Mouse (Mus musculus): ENCODE data around the gene Clip4. TPM values are rescaled to one million over a fixed set of nuclear protein-coding genes. Genes with fewer than 3 reads are reported as not detected.

Gene Clip4
- polyA plus RNA-seq, 1 experiment from 2014 or later = 6.7 TPM

DNA sequence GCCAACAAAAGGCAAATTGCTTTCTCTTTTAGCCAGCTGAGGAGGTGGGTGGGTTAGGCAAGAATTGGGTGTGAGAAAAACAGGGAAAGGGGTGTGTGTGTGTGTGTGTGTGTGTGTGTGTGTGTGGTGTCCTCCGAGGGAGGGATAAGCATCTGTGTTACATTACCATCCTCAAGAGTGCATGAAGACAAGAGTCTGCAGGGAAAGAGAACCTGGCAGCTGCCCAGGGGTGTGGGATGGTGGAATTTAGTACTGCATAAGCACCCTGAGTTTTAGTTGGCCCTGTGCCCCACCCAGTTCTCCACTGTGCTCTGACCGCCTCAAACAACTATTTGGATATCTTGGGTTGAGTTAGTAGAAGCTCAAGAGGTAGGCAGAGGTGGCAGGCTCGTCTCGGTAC, 12.7 kb downstream of the Clip4 start:
- Histone ChIP-seq H3K4me3 (ENCODE audit: low read length) (no peak overlapping the region), H3K9me3 (ENCODE audit: control insufficient read depth, low read length) (peaks cover 10% of the 10 kb centered on the region; the same call in 1 of the 2 replicates), H3K4me2 (replicated peaks; ENCODE audit: low read depth, low read length) (no peak overlapping the region), H3K4me1 (ENCODE audit: control insufficient read depth, insufficient read depth, low read length) (no peaks in the 10 kb centered on the region), H3K27me3 (ENCODE audit: control insufficient read depth, insufficient read depth, low read length) (peaks cover 11% of the 10 kb centered on the region; the same call in 1 of the 2 replicates), H3K9ac (ENCODE audit: low read depth, low read length) (no peak overlapping the region), H3K27ac (ENCODE audit: low read depth, low read length) (no peak overlapping the region), H3K36me3 (ENCODE audit: control insufficient read depth, insufficient read depth, low read length) (no peaks in the 10 kb centered on the region)
- ATAC-seq (ENCODE audit: low FRiP score, low TSS enrichment) = no peak
- 69% methylated on average over 4 of the region's 4 CpGs for WGBS

GRCm38 (mm10) chr17:71782242-71782698, 14.0 kb downstream of the Clip4 start:
- Histone ChIP-seq H3K4me3 (ENCODE audit: low read length) (peak overlapping the region; percentile 72), H3K9me3 (ENCODE audit: control insufficient read depth, low read length) (peaks cover 10% of the 10 kb centered on the region; the same call in 1 of the 2 replicates), H3K27me3 (ENCODE audit: control insufficient read depth, insufficient read depth, low read length) (peaks cover 11% of the 10 kb centered on the region; the same call in 1 of the 2 replicates), H3K4me2 (replicated peaks; ENCODE audit: low read depth, low read length) (peak overlapping the region; percentile 91), H3K9ac (ENCODE audit: low read depth, low read length) (peak overlapping the region; percentile 79), H3K36me3 (ENCODE audit: control insufficient read depth, insufficient read depth, low read length) (no peaks in the 10 kb centered on the region), H3K4me1 (ENCODE audit: control insufficient read depth, insufficient read depth, low read length) (no peaks in the 10 kb centered on the region), H3K27ac (ENCODE audit: low read depth, low read length) (no peak overlapping the region)
- peak; percentile 92 for ATAC-seq (ENCODE audit: low FRiP score, low TSS enrichment)
- 1% methylated on average over 15 of the region's 29 CpGs for WGBS

DNA sequence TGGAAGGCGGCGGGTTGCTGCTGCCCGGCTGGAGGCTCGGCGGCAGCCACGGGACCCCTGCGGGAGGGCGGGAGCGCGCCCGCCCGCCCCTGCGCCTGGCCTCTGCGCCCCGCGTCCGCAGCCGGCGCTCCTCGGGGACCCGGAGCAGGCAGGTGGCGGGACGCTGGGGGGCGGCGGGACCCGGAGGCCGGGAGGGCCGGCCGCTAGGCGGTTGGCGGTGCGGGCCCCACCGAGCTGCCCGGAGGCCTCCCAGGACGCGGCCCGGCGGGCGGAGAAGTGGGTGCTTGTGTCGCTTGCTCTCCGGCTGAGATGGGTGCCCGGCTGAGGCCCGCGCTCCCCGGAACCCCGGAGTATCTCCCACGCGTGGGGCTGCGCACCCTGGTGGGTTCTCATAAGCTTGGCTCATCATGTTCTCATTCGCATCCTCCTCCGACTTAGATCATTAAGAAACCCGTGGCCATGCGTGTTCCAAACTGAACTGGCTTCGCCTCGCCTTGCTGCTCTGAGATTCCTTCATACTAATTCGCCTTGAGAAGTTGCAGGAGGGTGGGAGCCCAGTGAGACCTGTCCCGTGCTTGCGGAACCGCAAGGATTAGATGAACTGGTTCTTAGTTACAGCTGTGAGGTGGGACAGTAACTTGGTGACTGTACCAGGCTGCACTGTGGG, 14.6 kb downstream of the Clip4 start:
- Histone ChIP-seq H3K4me1 (ENCODE audit: control insufficient read depth, insufficient read depth, low read length) (no peaks in the 10 kb centered on the region), H3K27me3 (ENCODE audit: control insufficient read depth, insufficient read depth, low read length) (peaks cover 11% of the 10 kb centered on the region; the same call in 1 of the 2 replicates), H3K4me3 (ENCODE audit: low read length) (peak overlapping the region; percentile 72), H3K4me2 (replicated peaks; ENCODE audit: low read depth, low read length) (peak overlapping the region; percentile 91), H3K27ac (ENCODE audit: low read depth, low read length) (no peak overlapping the region), H3K9me3 (ENCODE audit: control insufficient read depth, low read length) (peaks cover 10% of the 10 kb centered on the region; the same call in 1 of the 2 replicates), H3K9ac (ENCODE audit: low read depth, low read length) (peak overlapping the region; percentile 79), H3K36me3 (ENCODE audit: control insufficient read depth, insufficient read depth, low read length) (no peaks in the 10 kb centered on the region)
- peak; percentile 77 for ATAC-seq (ENCODE audit: low FRiP score, low TSS enrichment)
- under 1% methylated on average over 32 of the region's 59 CpGs for WGBS

GRCm38 (mm10) chr17:71783366-71783735, 15.1 kb downstream of the Clip4 start:
- H3K4me3 ChIP-seq (ENCODE audit: low read length) = peak overlapping the region; percentile 72
- no peak overlapping the region for H3K27ac ChIP-seq (ENCODE audit: low read depth, low read length)
- peaks cover 7% of the 10 kb centered on the region; the same call in 1 of the 2 replicates for H3K9me3 ChIP-seq (ENCODE audit: control insufficient read depth, low read length)
- 13% methylated on average over 10 of the region's 10 CpGs for WGBS
- H3K4me1 ChIP-seq (ENCODE audit: control insufficient read depth, insufficient read depth, low read length) = no peaks in the 10 kb centered on the region
- peak overlapping the region; percentile 91 for H3K4me2 ChIP-seq (replicated peaks; ENCODE audit: low read depth, low read length)
- no peak for ATAC-seq (ENCODE audit: low FRiP score, low TSS enrichment)
- H3K9ac ChIP-seq (ENCODE audit: low read depth, low read length) = peak overlapping the region; percentile 79
- peaks cover 11% of the 10 kb centered on the region; the same call in 1 of the 2 replicates for H3K27me3 ChIP-seq (ENCODE audit: control insufficient read depth, insufficient read depth, low read length)
- H3K36me3 ChIP-seq (ENCODE audit: control insufficient read depth, insufficient read depth, low read length) = no peaks in the 10 kb centered on the region

GRCm38 (mm10) chr17:71786456-71786855, 18.2 kb downstream of the Clip4 start:
- no peak overlapping the region for H3K27ac ChIP-seq (ENCODE audit: low read depth, low read length)
- H3K9ac ChIP-seq (ENCODE audit: low read depth, low read length) = no peak overlapping the region
- ATAC-seq (ENCODE audit: low FRiP score, low TSS enrichment) = no peak
- H3K9me3 ChIP-seq (ENCODE audit: control insufficient read depth, low read length) = no peaks in the 10 kb centered on the region
- no peak overlapping the region for H3K4me2 ChIP-seq (replicated peaks; ENCODE audit: low read depth, low read length)
- H3K27me3 ChIP-seq (ENCODE audit: control insufficient read depth, insufficient read depth, low read length) = peaks cover 11% of the 10 kb centered on the region; the same call in 1 of the 2 replicates
- no peak overlapping the region for H3K4me3 ChIP-seq (ENCODE audit: low read length)
- H3K4me1 ChIP-seq (ENCODE audit: control insufficient read depth, insufficient read depth, low read length) = no peaks in the 10 kb centered on the region
- H3K36me3 ChIP-seq (ENCODE audit: control insufficient read depth, insufficient read depth, low read length) = no peaks in the 10 kb centered on the region

- no peaks in the 10 kb centered on the region for H3K36me3 ChIP-seq (ENCODE audit: control insufficient read depth, insufficient read depth, low read length)
- ATAC-seq (ENCODE audit: low FRiP score, low TSS enrichment) = no peak
- H3K4me1 ChIP-seq (ENCODE audit: control insufficient read depth, insufficient read depth, low read length) = no peaks in the 10 kb centered on the region
- WGBS = 86% methylated on average over 4 of the region's 4 CpGs
- H3K4me2 ChIP-seq (replicated peaks; ENCODE audit: low read depth, low read length) = no peak overlapping the region
- H3K9me3 ChIP-seq (ENCODE audit: control insufficient read depth, low read length) = no peaks in the 10 kb centered on the region
- H3K27ac ChIP-seq (ENCODE audit: low read depth, low read length) = no peak overlapping the region
- no peak overlapping the region for H3K4me3 ChIP-seq (ENCODE audit: low read length)
- no peak overlapping the region for H3K9ac ChIP-seq (ENCODE audit: low read depth, low read length)
- H3K27me3 ChIP-seq (ENCODE audit: control insufficient read depth, insufficient read depth, low read length) = no peaks in the 10 kb centered on the region
Measured at GRCm38 (mm10) chr17:71791109-71791508, 22.8 kb downstream of the Clip4 start.

GRCm38 (mm10) chr17:71791622-71792021, 23.3 kb downstream of the Clip4 start:
- Histone ChIP-seq H3K4me1 (ENCODE audit: control insufficient read depth, insufficient read depth, low read length) (no peaks in the 10 kb centered on the region), H3K4me2 (replicated peaks; ENCODE audit: low read depth, low read length) (no peak overlapping the region), H3K9ac (ENCODE audit: low read depth, low read length) (no peak overlapping the region), H3K36me3 (ENCODE audit: control insufficient read depth, insufficient read depth, low read length) (no peaks in the 10 kb centered on the region), H3K27me3 (ENCODE audit: control insufficient read depth, insufficient read depth, low read length) (no peaks in the 10 kb centered on the region), H3K4me3 (ENCODE audit: low read length) (no peak overlapping the region), H3K9me3 (ENCODE audit: control insufficient read depth, low read length) (no peaks in the 10 kb centered on the region), H3K27ac (ENCODE audit: low read depth, low read length) (no peak overlapping the region)
- ATAC-seq (ENCODE audit: low FRiP score, low TSS enrichment) = no peak
- 85% methylated on average over 4 of the region's 4 CpGs for WGBS

DNA sequence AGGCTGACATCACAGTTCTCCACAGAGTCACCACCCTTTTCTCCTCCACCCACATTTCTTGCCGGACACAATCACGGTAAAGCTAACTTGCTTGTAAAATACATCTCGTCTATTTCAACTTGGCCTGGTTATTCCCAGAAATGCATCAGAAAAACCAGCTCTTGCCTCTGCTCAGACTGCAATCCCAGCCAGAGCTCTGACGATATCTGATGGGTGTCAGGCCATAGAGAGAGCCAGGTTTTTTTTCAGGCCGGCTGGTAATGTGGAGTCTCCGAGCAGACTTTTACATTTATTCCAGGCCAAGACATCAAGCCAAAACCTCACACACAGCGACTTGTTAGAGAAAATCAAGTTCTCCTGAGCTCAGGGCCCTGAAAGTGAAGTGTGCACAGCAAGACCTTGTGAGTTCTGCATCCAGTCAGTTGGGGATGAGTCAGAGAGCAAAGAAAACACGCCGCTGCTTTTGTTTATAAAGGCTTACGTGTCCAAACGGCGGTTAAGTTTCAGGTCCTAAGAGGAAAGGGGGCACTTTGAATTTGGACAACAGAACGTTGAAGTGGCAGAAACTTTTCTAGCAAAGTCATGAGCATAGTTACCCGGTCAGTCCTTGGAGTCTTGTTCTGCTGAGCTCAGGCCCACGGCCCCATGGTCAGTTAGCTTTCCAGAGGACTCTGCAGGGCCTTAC, 27.4 kb downstream of the Clip4 start:
- Histone ChIP-seq H3K4me3 (ENCODE audit: low read length) (no peak overlapping the region), H3K27ac (ENCODE audit: low read depth, low read length) (no peak overlapping the region; the same call in 1 of the 2 replicates), H3K36me3 (ENCODE audit: control insufficient read depth, insufficient read depth, low read length) (peaks cover 2% of the 10 kb centered on the region; the same call in 1 of the 2 replicates), H3K4me2 (replicated peaks; ENCODE audit: low read depth, low read length) (no peak overlapping the region), H3K9ac (ENCODE audit: low read depth, low read length) (no peak overlapping the region), H3K27me3 (ENCODE audit: control insufficient read depth, insufficient read depth, low read length) (no peaks in the 10 kb centered on the region), H3K4me1 (ENCODE audit: control insufficient read depth, insufficient read depth, low read length) (no peaks in the 10 kb centered on the region), H3K9me3 (ENCODE audit: control insufficient read depth, low read length) (no peaks in the 10 kb centered on the region)
- 53% methylated on average over 15 of the region's 15 CpGs for WGBS
- ATAC-seq (ENCODE audit: low FRiP score, low TSS enrichment) = no peak

GRCm38 (mm10) chr17:71803456-71803855, 35.2 kb downstream of the Clip4 start:
- H3K27me3 ChIP-seq (ENCODE audit: control insufficient read depth, insufficient read depth, low read length) = no peaks in the 10 kb centered on the region
- H3K9me3 ChIP-seq (ENCODE audit: control insufficient read depth, low read length) = no peaks in the 10 kb centered on the region
- WGBS = 58% methylated on average over 6 of the region's 6 CpGs
- no peaks in the 10 kb centered on the region for H3K4me1 ChIP-seq (ENCODE audit: control insufficient read depth, insufficient read depth, low read length)
- H3K4me2 ChIP-seq (replicated peaks; ENCODE audit: low read depth, low read length) = no peak overlapping the region
- no peak overlapping the region for H3K4me3 ChIP-seq (ENCODE audit: low read length)
- ATAC-seq (ENCODE audit: low FRiP score, low TSS enrichment) = no peak
- H3K27ac ChIP-seq (ENCODE audit: low read depth, low read length) = no peak overlapping the region
- H3K9ac ChIP-seq (ENCODE audit: low read depth, low read length) = no peak overlapping the region
- H3K36me3 ChIP-seq (ENCODE audit: control insufficient read depth, insufficient read depth, low read length) = peaks cover 2% of the 10 kb centered on the region; the same call in 1 of the 2 replicates
